Mouse (Mus musculus) cortical plate, adult 2 months (tissue): ENCODE data around the gene Rgs14. TPM values are rescaled to one million over a fixed set of nuclear protein-coding genes. Genes with fewer than 3 reads are reported as not detected.

Source experiments
- H3K27ac ChIP-seq: fragments of 200-500 bp; 2 replicates; pipeline ENCODE4 v1.5.1; 2012; ENCODE audit warnings: low read length, control low read depth, inconsistent platforms; ENCODE audit not compliant: insufficient read depth
- H3K4me1 ChIP-seq: fragments of 200-500 bp; 2 replicates; pipeline ENCODE4 v1.6.1; 2011; ENCODE audit warnings: low read length; ENCODE audit not compliant: control insufficient read depth, insufficient read depth
- H3K4me3 ChIP-seq: fragments of 200-500 bp; 2 replicates; pipeline ENCODE4 v1.5.1; 2011; ENCODE audit warnings: mild to moderate bottlenecking, low read length, control low read depth; ENCODE audit not compliant: insufficient read depth
- CTCF ChIP-seq: fragments of 200-500 bp; IDR thresholded peaks from 2 replicates; pipeline ENCODE4 v1.5.1; 2011; ENCODE audit warnings: mild to moderate bottlenecking, control low read depth, low read length; ENCODE audit not compliant: insufficient read depth; ENCODE audit errors: extremely low read depth
- POLR2A ChIP-seq: fragments of 200-500 bp; IDR thresholded peaks from 2 replicates; pipeline ENCODE4 v1.6.1; 2011; ENCODE audit warnings: mild to moderate bottlenecking, low read length, control low read depth; ENCODE audit not compliant: insufficient read depth; ENCODE audit errors: extremely low read depth
- polyA plus RNA-seq: library from polyadenylated mRNA; depleted of rRNA; stranded (reverse); fragments of >200 nt; gene quantifications from 2 replicates; pipeline ENCODE4 v1.2.3, GENCODE M21; 2012

Gene Rgs14
- polyA plus RNA-seq, 1 experiment = 40.2 TPM

GRCm38 (mm10) chr13:55414743-55415380, 45.3 kb downstream of the Rgs14 start, which contains the start of gene Pfn3:
Gene Pfn3 (minus strand): TSS chr13:55415232.
- Histone ChIP-seq H3K27ac (peak within 1 kb of the TSS; percentile 45; the same call in 1 of the 2 replicates), H3K4me3 (peak within 1 kb of the TSS; percentile 32), H3K4me1 (no peaks in the 10 kb centered on the region)
- 0 out of 2 replicates have a peak, but pooled peaks have one; percentile 31 for TF ChIP-seq POLR2A
- no peak for TF ChIP-seq CTCF

DNA sequence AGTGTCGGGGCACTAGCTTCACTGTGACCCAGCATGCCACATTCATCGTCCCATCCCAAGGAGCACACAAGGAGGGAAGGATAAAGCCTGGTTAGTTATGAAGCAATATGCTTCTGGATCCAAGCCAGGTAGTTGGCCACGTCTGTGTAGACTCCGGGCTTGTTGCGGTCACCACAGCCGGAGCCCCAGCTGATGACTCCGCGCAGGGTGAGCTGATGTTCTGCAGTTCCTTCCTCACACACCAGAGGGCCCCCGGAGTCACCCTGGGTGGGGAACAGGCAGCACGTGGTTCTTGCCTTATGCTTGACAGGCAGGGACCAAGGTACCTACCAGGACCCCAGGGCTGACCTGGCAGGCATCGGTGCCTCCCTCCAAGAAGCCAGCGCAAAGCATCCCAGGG, 48.5 kb downstream of the Rgs14 start:
- peak overlapping the region; percentile 3; the same call in 1 of the 2 replicates for H3K4me3 ChIP-seq
- H3K27ac ChIP-seq = no peak overlapping the region
- H3K4me1 ChIP-seq = no peaks in the 10 kb centered on the region
- TF ChIP-seq POLR2A (no peak), CTCF (peak; percentile 75)

DNA sequence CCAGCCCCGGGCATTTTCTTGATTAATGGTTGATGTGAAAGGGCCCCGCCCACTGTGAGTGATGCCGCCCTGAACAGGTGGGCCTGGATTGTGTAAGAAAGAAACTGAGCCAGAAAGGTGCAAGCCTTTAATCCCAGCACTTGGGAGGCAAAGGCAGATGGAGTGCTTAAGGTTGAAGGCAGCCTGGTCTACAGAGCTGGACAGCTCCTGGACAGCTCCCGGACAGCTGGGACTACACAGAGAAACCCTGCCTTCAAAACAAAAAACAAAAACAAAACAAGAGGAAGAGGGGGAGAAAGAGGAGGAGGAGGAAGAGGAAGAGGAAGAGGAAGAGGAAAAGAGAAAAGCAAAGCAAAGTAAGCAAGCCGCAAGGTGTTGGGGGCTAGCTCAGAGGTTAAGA, 49.6 kb downstream of the Rgs14 start:
- no peak overlapping the region for H3K4me3 ChIP-seq
- no peak overlapping the region for H3K27ac ChIP-seq
- H3K4me1 ChIP-seq = no peaks in the 10 kb centered on the region
- no peak for TF ChIP-seq POLR2A
- TF ChIP-seq CTCF = no peak

GRCm38 (mm10) chr13:55420018-55420932, 50.7 kb downstream of the Rgs14 start:
- Histone ChIP-seq H3K4me1 (no peaks in the 10 kb centered on the region), H3K4me3 (no peak overlapping the region; the same call in 1 of the 2 replicates), H3K27ac (no peak overlapping the region)
- TF ChIP-seq CTCF (no peak), POLR2A (no peak)

DNA sequence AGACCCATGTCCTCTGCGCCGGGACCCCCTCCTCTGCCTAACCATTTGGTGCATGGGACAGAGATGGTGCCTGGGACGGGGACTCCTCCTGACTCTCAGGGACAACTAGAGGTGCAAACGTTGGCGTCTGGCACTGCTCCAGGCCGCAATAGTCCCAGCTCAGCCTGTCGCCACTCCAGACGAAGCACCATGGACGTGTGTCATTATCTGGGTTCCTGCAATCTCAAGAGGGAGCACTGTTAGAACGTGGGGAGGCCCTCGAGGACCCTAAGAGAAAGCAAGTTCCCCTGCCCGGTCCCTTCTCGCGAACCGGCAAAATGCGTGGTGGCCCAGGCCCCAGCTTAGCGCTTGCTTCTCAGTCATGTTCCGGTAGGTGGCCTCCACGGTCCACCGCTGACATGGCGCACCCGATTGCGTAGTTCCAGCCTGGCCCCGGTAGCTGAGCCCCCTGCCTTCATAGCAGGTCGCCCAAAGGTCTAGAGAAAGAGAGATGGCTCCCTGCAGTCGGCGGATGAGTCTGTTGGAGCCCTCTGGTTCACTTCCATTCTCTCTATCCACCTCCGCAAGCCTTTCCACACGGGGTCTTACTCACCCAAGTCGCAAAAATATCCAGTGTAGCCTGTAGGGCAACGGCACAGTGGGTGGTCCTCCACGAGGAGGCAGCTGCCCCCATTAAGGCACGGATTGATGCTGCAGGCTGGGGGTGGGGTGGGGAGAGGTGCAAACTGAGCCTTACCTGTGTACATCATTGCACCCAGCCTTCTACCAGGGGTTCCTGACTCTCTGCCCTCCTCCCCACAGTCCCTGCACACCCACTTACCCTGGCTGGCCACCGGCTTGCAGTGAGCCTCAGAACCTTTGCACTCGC, 51.6 kb downstream of the Rgs14 start:
- TF ChIP-seq POLR2A (no peak), CTCF (peak; percentile 65)
- no peaks in the 10 kb centered on the region for H3K4me1 ChIP-seq
- peak overlapping the region; percentile 9 for H3K4me3 ChIP-seq
- H3K27ac ChIP-seq = no peak overlapping the region

DNA sequence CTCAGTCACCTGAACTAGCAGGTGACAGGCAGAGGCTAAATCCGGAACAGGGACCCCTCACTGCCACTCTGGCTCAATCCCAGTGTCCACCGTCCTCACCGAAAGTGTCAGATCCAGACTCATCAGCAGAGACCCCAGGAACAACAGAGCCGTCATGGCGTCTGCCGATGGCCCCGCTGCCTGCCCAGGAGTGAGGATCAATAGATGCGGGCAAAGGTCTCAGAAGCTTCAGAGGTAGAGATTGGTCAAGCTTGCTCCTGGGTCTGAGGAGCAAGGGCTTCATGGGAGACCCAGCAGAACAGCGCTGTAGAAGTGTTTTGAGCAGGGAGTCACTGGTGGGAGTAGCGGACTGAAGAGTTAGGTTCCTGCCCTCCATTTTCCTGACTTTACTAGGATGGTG, 57.1 kb downstream of the Rgs14 start, which contains the start of gene F12:
TSS of gene F12 (minus strand) at position 181 of the 400 bp plus-strand sequence.
- Histone ChIP-seq H3K4me3 (no peak within 1 kb of the TSS), H3K27ac (no peak within 1 kb of the TSS), H3K4me1 (no peaks in the 10 kb centered on the region)
- TF ChIP-seq POLR2A (no peak), CTCF (no peak)

- Histone ChIP-seq H3K4me3 (no peak overlapping the region), H3K27ac (no peak overlapping the region), H3K4me1 (no peaks in the 10 kb centered on the region)
- TF ChIP-seq CTCF (no peak), POLR2A (no peak)
Observed at GRCm38 (mm10) chr13:55429226-55429888, 59.8 kb downstream of the Rgs14 start.

DNA sequence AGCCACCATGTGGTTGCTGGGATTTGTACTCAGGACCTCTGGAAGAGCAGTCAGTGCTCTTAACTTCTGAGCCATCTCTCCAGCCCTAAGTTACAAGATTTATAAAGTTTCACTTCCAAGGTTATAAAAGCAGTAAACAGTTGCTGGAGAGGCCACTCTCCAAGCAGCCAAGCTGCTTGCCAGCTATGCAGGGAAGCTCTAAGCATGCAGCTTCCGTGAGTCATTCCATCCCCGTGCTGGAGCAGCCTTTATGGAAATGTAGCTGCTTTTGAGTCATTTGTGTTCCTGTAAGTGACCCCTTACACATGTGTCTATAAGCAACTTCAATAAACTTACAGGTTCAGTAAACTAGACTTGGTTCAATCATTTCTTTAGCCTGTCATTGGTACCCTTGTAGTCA, 61.0 kb downstream of the Rgs14 start:
- no peaks in the 10 kb centered on the region for H3K4me1 ChIP-seq
- TF ChIP-seq CTCF = no peak
- no peak for TF ChIP-seq POLR2A
- H3K27ac ChIP-seq = no peak overlapping the region
- no peak overlapping the region for H3K4me3 ChIP-seq
